Mouse (Mus musculus) urinary bladder, postnatal 4 days (tissue): ENCODE data around the gene Emilin2.

Experiments used
- DNase-seq, 2 experiments: peaks; one replicate each; pipeline ENCODE4 v3.0.0; 2021 to 2022; ENCODE audit warnings: low spot score in 2 of 2

Gene Emilin2

GRCm38 (mm10) chr17:71233210-71233609, 78.6 kb downstream of the Emilin2 start:
- DNase-seq: no peak

GRCm38 (mm10) chr17:71231998-71232397, 79.8 kb downstream of the Emilin2 start:
- DNase-seq: no peak

- DNase-seq: no peak
These were observed 81.6 kb downstream of the Emilin2 start for GRCm38 (mm10) chr17:71230108-71230709.

- no peak for DNase-seq
These were observed 83.1 kb downstream of the Emilin2 start for GRCm38 (mm10) chr17:71228651-71229050.

- DNase-seq: no peak
These were observed 84.5 kb downstream of the Emilin2 start for GRCm38 (mm10) chr17:71227128-71227895.

- DNase-seq: no peak
These were observed 86.7 kb downstream of the Emilin2 start for GRCm38 (mm10) chr17:71225091-71225490.

GRCm38 (mm10) chr17:71224521-71224920, 87.3 kb downstream of the Emilin2 start:
- no peak for DNase-seq

GRCm38 (mm10) chr17:71223676-71224075, 88.1 kb downstream of the Emilin2 start:
- DNase-seq: no peak

- no peak for DNase-seq
These were observed 90.4 kb downstream of the Emilin2 start for GRCm38 (mm10) chr17:71221383-71221782.

- DNase-seq: no peak
These were observed 94.6 kb downstream of the Emilin2 start for GRCm38 (mm10) chr17:71217111-71217685.

GRCm38 (mm10) chr17:71216263-71216662, 95.5 kb downstream of the Emilin2 start:
- no peak for DNase-seq

- DNase-seq: no peak
These were observed 96.4 kb downstream of the Emilin2 start for GRCm38 (mm10) chr17:71215241-71215839.

- DNase-seq: no peak
These were observed 97.1 kb downstream of the Emilin2 start for GRCm38 (mm10) chr17:71214514-71215240.

GRCm38 (mm10) chr17:71213666-71214065, 98.1 kb downstream of the Emilin2 start:
- DNase-seq: no peak

- no peak for DNase-seq
These were observed 99.7 kb downstream of the Emilin2 start for GRCm38 (mm10) chr17:71211962-71212646.

- no peak for DNase-seq
These were observed 101.8 kb downstream of the Emilin2 start for GRCm38 (mm10) chr17:71209936-71210335.

GRCm38 (mm10) chr17:71208921-71209320, 102.9 kb downstream of the Emilin2 start:
- no peak for DNase-seq

GRCm38 (mm10) chr17:71208376-71208775, 103.4 kb downstream of the Emilin2 start:
- no peak for DNase-seq

- DNase-seq: no peak
These were observed 104.5 kb downstream of the Emilin2 start for GRCm38 (mm10) chr17:71207268-71207667.

GRCm38 (mm10) chr17:71206136-71206893, 105.5 kb downstream of the Emilin2 start:
- DNase-seq: no peak

GRCm38 (mm10) chr17:71204809-71205091, 107.0 kb downstream of the Emilin2 start:
- no peak for DNase-seq
